Mouse (Mus musculus) heart, postnatal 0 days (tissue): Measurements from ENCODE around the gene Fbxo3.
"Not testable (repeated sequence)": the region's sequence is repeated elsewhere in the genome, so short reads cannot be mapped to it uniquely, and the experiment has no call there.

ENCODE experiments used
- CTCF ChIP-seq: IDR thresholded peaks from 2 replicates; pipeline ENCODE4 v1.5.1; 2016; ENCODE audit warnings: antibody characterized with exemption, control low read depth, low read depth
- EP300 ChIP-seq: IDR thresholded peaks from 2 replicates; pipeline ENCODE4 v1.6.1; 2016; ENCODE audit warnings: antibody characterized with exemption, low read depth

DNA sequence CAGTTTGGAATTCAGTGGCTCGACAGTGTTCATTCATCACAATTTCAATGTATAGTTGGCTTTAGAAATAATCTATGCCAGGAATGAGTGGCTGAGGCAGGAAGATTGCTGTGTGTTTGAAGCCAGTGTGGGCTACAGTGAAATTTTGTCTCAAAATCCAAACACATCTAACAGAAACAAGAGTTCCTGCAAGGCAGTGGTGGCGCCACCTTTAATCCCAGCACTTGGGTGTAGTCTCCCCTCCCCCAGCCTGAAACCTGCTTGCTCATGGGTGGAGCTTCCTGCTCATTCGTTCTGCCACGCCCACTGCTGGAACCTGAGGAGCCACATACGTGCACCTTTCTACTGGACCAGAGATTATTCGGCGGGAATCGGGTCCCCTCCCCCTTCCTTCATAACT lies 39.9 kb upstream of the Fbxo3 start:
- TF ChIP-seq CTCF, EP300: not testable (repeated sequence)
